Mouse (Mus musculus): ENCODE data around the gene Rgs2. TPM values are rescaled to one million over a fixed set of nuclear protein-coding genes. Genes with fewer than 3 reads are reported as not detected.

The Rgs2 gene
- polyA plus RNA-seq, 1 experiment from 2014 or later = 137 TPM

GRCm38 (mm10) chr1:144003416-144003815 is 545 bp downstream of the Rgs2 start:
- peak; percentile 49 for ATAC-seq (replicated peaks)
- H3K4me3 ChIP-seq = peak overlapping the region; percentile 74
- H3K9me3 ChIP-seq = no peaks in the 10 kb centered on the region
- H3K4me2 ChIP-seq = peak overlapping the region; percentile 92
- H3K9ac ChIP-seq = peak overlapping the region; percentile 87
- H3K27ac ChIP-seq = peak overlapping the region; percentile 91
- under 1% methylated on average over 10 of the region's 10 CpGs for WGBS
- H3K4me1 ChIP-seq = peaks cover 27% of the 10 kb centered on the region
- peaks cover 10% of the 10 kb centered on the region; the same call in 1 of the 2 replicates for H3K36me3 ChIP-seq (replicated peaks)
- H3K27me3 ChIP-seq (replicated peaks) = no peaks in the 10 kb centered on the region

GRCm38 (mm10) chr1:144002715-144003066 is 1.3 kb downstream of the Rgs2 start:
- Histone ChIP-seq H3K27ac (peak overlapping the region; percentile 91), H3K36me3 (replicated peaks) (peaks cover 10% of the 10 kb centered on the region; the same call in 1 of the 2 replicates), H3K9me3 (no peaks in the 10 kb centered on the region), H3K4me1 (peaks cover 27% of the 10 kb centered on the region), H3K27me3 (replicated peaks) (no peaks in the 10 kb centered on the region), H3K9ac (peak overlapping the region; percentile 87), H3K4me3 (peak overlapping the region; percentile 74), H3K4me2 (peak overlapping the region; percentile 92)
- ATAC-seq (replicated peaks) = no peak
- WGBS = 54% methylated on average over 4 of the region's 4 CpGs

- Histone ChIP-seq H3K4me3 (peak overlapping the region; percentile 74), H3K4me1 (peaks cover 27% of the 10 kb centered on the region), H3K36me3 (replicated peaks) (peaks cover 10% of the 10 kb centered on the region; the same call in 1 of the 2 replicates), H3K9ac (peak overlapping the region; percentile 87; the same call in 1 of the 2 replicates), H3K27ac (peak overlapping the region; percentile 91; the same call in 1 of the 2 replicates), H3K27me3 (replicated peaks) (no peaks in the 10 kb centered on the region), H3K4me2 (peak overlapping the region; percentile 92), H3K9me3 (no peaks in the 10 kb centered on the region)
- WGBS = 88% methylated on average over 6 of the region's 6 CpGs
- no peak for ATAC-seq (replicated peaks)
Measured at GRCm38 (mm10) chr1:144002036-144002714, 1.8 kb downstream of the Rgs2 start.

GRCm38 (mm10) chr1:144000246-144000645 is 3.7 kb downstream of the Rgs2 start:
- H3K4me1 ChIP-seq = peaks cover 27% of the 10 kb centered on the region
- ATAC-seq (replicated peaks) = no peak
- peaks cover 10% of the 10 kb centered on the region; the same call in 1 of the 2 replicates for H3K36me3 ChIP-seq (replicated peaks)
- H3K27me3 ChIP-seq (replicated peaks) = no peaks in the 10 kb centered on the region
- no peak overlapping the region for H3K4me3 ChIP-seq
- no peaks in the 10 kb centered on the region for H3K9me3 ChIP-seq
- no peak overlapping the region for H3K27ac ChIP-seq
- H3K4me2 ChIP-seq = no peak overlapping the region
- H3K9ac ChIP-seq = no peak overlapping the region
- WGBS = 93% methylated on average over 4 of the region's 4 CpGs

- Histone ChIP-seq H3K36me3 (replicated peaks) (peaks cover 10% of the 10 kb centered on the region; the same call in 1 of the 2 replicates), H3K9me3 (no peaks in the 10 kb centered on the region), H3K27me3 (replicated peaks) (no peaks in the 10 kb centered on the region), H3K4me3 (no peak overlapping the region), H3K4me1 (peaks cover 20% of the 10 kb centered on the region), H3K9ac (no peak overlapping the region), H3K27ac (no peak overlapping the region), H3K4me2 (no peak overlapping the region)
- 58% methylated on average over 7 of the region's 7 CpGs for WGBS
- no peak for ATAC-seq (replicated peaks)
Measured at GRCm38 (mm10) chr1:143999371-143999920, 4.5 kb downstream of the Rgs2 start.

- Histone ChIP-seq H3K27ac (no peak overlapping the region), H3K4me3 (no peak overlapping the region), H3K36me3 (replicated peaks) (no peaks in the 10 kb centered on the region), H3K4me2 (no peak overlapping the region), H3K4me1 (no peaks in the 10 kb centered on the region), H3K9ac (no peak overlapping the region), H3K27me3 (replicated peaks) (no peaks in the 10 kb centered on the region), H3K9me3 (no peaks in the 10 kb centered on the region)
- no peak for ATAC-seq (replicated peaks)
- WGBS = 66% methylated on average over 1 of the region's 1 CpGs
Measured at GRCm38 (mm10) chr1:143993026-143993425, 10.9 kb downstream of the Rgs2 start.

- Histone ChIP-seq H3K27me3 (replicated peaks) (no peaks in the 10 kb centered on the region), H3K36me3 (replicated peaks) (no peaks in the 10 kb centered on the region), H3K4me1 (no peaks in the 10 kb centered on the region), H3K4me3 (no peak overlapping the region), H3K27ac (no peak overlapping the region), H3K9ac (no peak overlapping the region), H3K4me2 (no peak overlapping the region), H3K9me3 (no peaks in the 10 kb centered on the region)
- WGBS = 88% methylated on average over 2 of the region's 2 CpGs
- ATAC-seq (replicated peaks) = no peak
Measured at GRCm38 (mm10) chr1:143992528-143992927, 11.4 kb downstream of the Rgs2 start.

- ATAC-seq (replicated peaks) = no peak
- H3K4me3 ChIP-seq = no peak overlapping the region
- no peak overlapping the region for H3K9ac ChIP-seq
- no peaks in the 10 kb centered on the region for H3K27me3 ChIP-seq (replicated peaks)
- 51% methylated on average over 5 of the region's 5 CpGs for WGBS
- no peak overlapping the region for H3K4me2 ChIP-seq
- no peak overlapping the region for H3K27ac ChIP-seq
- H3K36me3 ChIP-seq (replicated peaks) = no peaks in the 10 kb centered on the region
- no peaks in the 10 kb centered on the region for H3K9me3 ChIP-seq
- no peaks in the 10 kb centered on the region for H3K4me1 ChIP-seq
Measured at GRCm38 (mm10) chr1:143990263-143990662, 13.7 kb downstream of the Rgs2 start.

GRCm38 (mm10) chr1:143989773-143990172 is 14.2 kb downstream of the Rgs2 start:
- H3K9ac ChIP-seq = no peak overlapping the region
- H3K9me3 ChIP-seq = no peaks in the 10 kb centered on the region
- H3K4me2 ChIP-seq = no peak overlapping the region
- no peaks in the 10 kb centered on the region for H3K4me1 ChIP-seq
- H3K27me3 ChIP-seq (replicated peaks) = no peaks in the 10 kb centered on the region
- 15% methylated on average over 4 of the region's 5 CpGs for WGBS
- no peak overlapping the region for H3K27ac ChIP-seq
- no peak for ATAC-seq (replicated peaks)
- H3K36me3 ChIP-seq (replicated peaks) = no peaks in the 10 kb centered on the region
- no peak overlapping the region for H3K4me3 ChIP-seq

GRCm38 (mm10) chr1:143988756-143989155 is 15.2 kb downstream of the Rgs2 start:
- no peak for ATAC-seq (replicated peaks)
- Histone ChIP-seq H3K36me3 (replicated peaks) (no peaks in the 10 kb centered on the region), H3K9me3 (no peaks in the 10 kb centered on the region), H3K4me1 (no peaks in the 10 kb centered on the region), H3K4me3 (no peak overlapping the region), H3K9ac (no peak overlapping the region), H3K27me3 (replicated peaks) (no peaks in the 10 kb centered on the region), H3K27ac (no peak overlapping the region), H3K4me2 (no peak overlapping the region)
- WGBS = 85% methylated on average over 6 of the region's 6 CpGs

- H3K4me2 ChIP-seq = no peak overlapping the region
- ATAC-seq (replicated peaks) = peak; percentile 50; the same call in 1 of the 2 replicates
- no peak overlapping the region for H3K27ac ChIP-seq
- H3K36me3 ChIP-seq (replicated peaks) = no peaks in the 10 kb centered on the region
- 0 out of 2 replicates have a peak, but pooled peaks cover 7% of the 10 kb centered on the region for H3K4me1 ChIP-seq
- H3K9me3 ChIP-seq = no peaks in the 10 kb centered on the region
- 66% methylated on average over 6 of the region's 6 CpGs for WGBS
- no peaks in the 10 kb centered on the region for H3K27me3 ChIP-seq (replicated peaks)
- H3K9ac ChIP-seq = no peak overlapping the region
- no peak overlapping the region for H3K4me3 ChIP-seq
Measured at GRCm38 (mm10) chr1:143984988-143985625, 18.9 kb downstream of the Rgs2 start.

- Histone ChIP-seq H3K4me3 (no peak overlapping the region), H3K27me3 (replicated peaks) (no peaks in the 10 kb centered on the region), H3K9ac (no peak overlapping the region), H3K36me3 (replicated peaks) (no peaks in the 10 kb centered on the region), H3K4me1 (0 out of 2 replicates have a peak, but pooled peaks cover 7% of the 10 kb centered on the region), H3K4me2 (no peak overlapping the region), H3K27ac (no peak overlapping the region), H3K9me3 (no peaks in the 10 kb centered on the region)
- ATAC-seq (replicated peaks) = peak; percentile 65
- WGBS = 23% methylated on average over 3 of the region's 3 CpGs
Measured at GRCm38 (mm10) chr1:143982765-143983312, 21.1 kb downstream of the Rgs2 start.

Measured in midbrain, embryonic 15.5 days (tissue).